Mouse (Mus musculus) ES-E14 (cell line): ENCODE measurements around the gene Ptbp1. TPM values are rescaled to one million over a fixed set of nuclear protein-coding genes. Genes with fewer than 3 reads are reported as not detected.

ENCODE experiments used
- DNase-seq: peaks from one replicate; pipeline ENCODE4 v3.0.0-alpha.2; 2013; ENCODE audit warnings: low read depth, low spot score
- H3K27ac ChIP-seq: 2 replicates; pipeline ENCODE4 v1.5.1; 2012; ENCODE audit warnings: low read depth, mild to moderate bottlenecking, low read length, moderate library complexity, mixed read lengths; ENCODE audit not compliant: poor library complexity, insufficient read depth, severe bottlenecking
- H3K36me3 ChIP-seq: 2 replicates; pipeline ENCODE4 v1.6.1; 2012; ENCODE audit warnings: mild to moderate bottlenecking, low read length, moderate library complexity, mixed read lengths; ENCODE audit not compliant: control insufficient read depth, poor library complexity, insufficient read depth, severe bottlenecking
- H3K4me1 ChIP-seq, 2 experiments: fragments of 150-350 bp in 1 of 2; sonication (generic) in 1 of 2; 2 replicates each; pipeline ENCODE4 v1.6.1; 2012; ENCODE audit warnings: low read length in 2 of 2, mild to moderate bottlenecking in 1 of 2, mixed read lengths in 1 of 2; ENCODE audit not compliant: control insufficient read depth in 2 of 2, insufficient read depth in 2 of 2, poor library complexity in 1 of 2
- H3K4me3 ChIP-seq, 2 experiments: fragments of 150-350 bp in 1 of 2; sonication (generic) in 1 of 2; 2 replicates each; pipeline ENCODE4 v1.5.1; 2012; ENCODE audit warnings: low read length in 2 of 2, low read depth in 1 of 2, mild to moderate bottlenecking in 1 of 2, mixed read lengths in 1 of 2; ENCODE audit not compliant: insufficient read depth in 1 of 2, poor library complexity in 1 of 2, severe bottlenecking in 1 of 2
- H3K9ac ChIP-seq: 2 replicates; pipeline ENCODE4 v1.6.1; 2012; ENCODE audit warnings: low read depth, mild to moderate bottlenecking, low read length, mixed read lengths; ENCODE audit not compliant: poor library complexity, insufficient read depth, severe bottlenecking
- H3K9me3 ChIP-seq: fragments of 150-350 bp; sonication (generic); 2 replicates; pipeline ENCODE4 v1.6.1; 2012; ENCODE audit warnings: low read depth, mild to moderate bottlenecking, low read length; ENCODE audit not compliant: control insufficient read depth, insufficient read depth
- CHD2 ChIP-seq: IDR thresholded peaks from 2 replicates; pipeline ENCODE4 v1.6.1; 2014; ENCODE audit warnings: mild to moderate bottlenecking, low read depth, low read length, inconsistent platforms
- HCFC1 ChIP-seq: IDR thresholded peaks from 2 replicates; pipeline ENCODE4 v1.6.1; 2012; ENCODE audit warnings: low read length, inconsistent platforms, borderline replicate concordance; ENCODE audit not compliant: insufficient read depth
- MAFK ChIP-seq: IDR thresholded peaks from 2 replicates; pipeline ENCODE4 v1.6.1; 2014; ENCODE audit warnings: mild to moderate bottlenecking, low read depth, low read length, inconsistent platforms; ENCODE audit not compliant: insufficient read depth
- ZC3H11A ChIP-seq: IDR thresholded peaks from 2 replicates; pipeline ENCODE4 v1.6.1; 2012; ENCODE audit warnings: low read depth, mild to moderate bottlenecking, inconsistent platforms, low read length, borderline replicate concordance
- ZNF384 ChIP-seq: IDR thresholded peaks from 2 replicates; pipeline ENCODE4 v1.6.1; 2012; ENCODE audit warnings: low read depth, low read length, inconsistent platforms
- in situ Hi-C, 2 experiments: fragments of 600-800 bp; cut with MboI; formaldehyde crosslinking; loops; one replicate each; pipeline ENCODE4 v1.15.1; 2025; ENCODE audit warnings: low sequenced_read_pairs in 2 of 2, inconsistent platforms in 1 of 2; ENCODE audit not compliant: unreplicated experiment in 2 of 2
- total RNA-seq: library from RNA; depleted of rRNA; stranded (reverse); fragments of 300-350 nt; gene quantifications from 2 replicates; pipeline ENCODE4 v1.2.3, GENCODE M21; 2012

Gene Ptbp1
- total RNA-seq, 1 experiment = 403 TPM

DNA sequence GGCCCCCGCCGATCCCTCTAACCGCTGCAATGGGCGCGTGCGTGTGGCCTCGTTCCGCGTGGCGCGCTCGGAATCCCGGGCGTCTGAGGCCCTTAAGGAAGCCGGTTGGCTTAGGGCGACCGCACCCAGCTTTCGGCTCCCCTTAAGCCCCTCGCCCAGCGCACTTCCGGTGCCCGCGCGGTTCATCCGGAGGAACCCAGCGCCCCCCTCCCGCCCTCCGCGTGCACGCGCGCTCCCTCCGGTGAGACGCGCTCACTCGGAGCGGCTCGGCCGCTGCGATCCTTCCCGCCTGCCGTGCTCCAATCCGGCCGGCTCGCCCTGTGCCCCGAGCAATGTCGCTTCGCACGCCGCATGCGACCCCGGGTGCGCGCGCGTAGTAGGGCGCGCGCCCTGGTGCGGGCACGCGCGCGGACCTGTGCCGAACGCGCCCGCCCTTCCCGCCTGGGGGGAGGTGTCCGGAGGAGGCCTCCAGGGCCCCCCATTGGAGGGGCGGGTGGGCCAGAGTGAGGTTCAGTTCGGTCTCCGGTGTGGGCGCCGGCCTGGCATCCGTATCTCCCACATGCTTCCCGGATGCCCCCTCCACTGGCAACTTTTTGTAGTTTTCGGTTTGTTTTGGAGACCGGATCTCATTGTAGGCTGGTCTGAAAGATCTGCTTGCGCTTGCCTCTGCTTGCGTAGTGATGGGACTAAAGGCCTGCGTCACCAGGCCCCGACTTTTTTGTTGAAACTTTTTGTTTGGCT is 744 bp downstream of the Ptbp1 start:
- in situ Hi-C loops = no loop called here
- H3K9ac ChIP-seq = peak overlapping the region; percentile 98
- peak overlapping the region; percentile 99 for H3K27ac ChIP-seq
- H3K9me3 ChIP-seq = no peaks in the 10 kb centered on the region
- H3K4me3 ChIP-seq = peak overlapping the region; percentile 94 to 95
- peaks cover 0 to 38% of the 10 kb centered on the region in 2 experiments; a peak in 3 of 4 replicates for H3K4me1 ChIP-seq
- TF ChIP-seq MAFK (no peak), CHD2 (no peak), ZNF384 (no peak), HCFC1 (peak; percentile 47; the same call in 1 of the 2 replicates), ZC3H11A (no peak)
- peaks cover 42% of the 10 kb centered on the region for H3K36me3 ChIP-seq
- DNase-seq = no peak

GRCm38 (mm10) chr10:79855558-79856184 is 1.4 kb downstream of the Ptbp1 start:
- no peak for DNase-seq
- peak overlapping the region; percentile 94 to 95 for H3K4me3 ChIP-seq
- H3K27ac ChIP-seq = peak overlapping the region; percentile 99; the same call in 1 of the 2 replicates
- no peaks in the 10 kb centered on the region for H3K9me3 ChIP-seq
- in situ Hi-C loops = no loop called here
- H3K36me3 ChIP-seq = peaks cover 49% of the 10 kb centered on the region
- H3K4me1 ChIP-seq = peaks cover 0 to 37% of the 10 kb centered on the region in 2 experiments; a peak in 3 of 4 replicates
- TF ChIP-seq ZC3H11A = no peak
- no peak for TF ChIP-seq ZNF384
- no peak; the same call in 1 of the 2 replicates for TF ChIP-seq HCFC1
- TF ChIP-seq CHD2 = no peak
- TF ChIP-seq MAFK = no peak
- H3K9ac ChIP-seq = peak overlapping the region; percentile 98

DNA sequence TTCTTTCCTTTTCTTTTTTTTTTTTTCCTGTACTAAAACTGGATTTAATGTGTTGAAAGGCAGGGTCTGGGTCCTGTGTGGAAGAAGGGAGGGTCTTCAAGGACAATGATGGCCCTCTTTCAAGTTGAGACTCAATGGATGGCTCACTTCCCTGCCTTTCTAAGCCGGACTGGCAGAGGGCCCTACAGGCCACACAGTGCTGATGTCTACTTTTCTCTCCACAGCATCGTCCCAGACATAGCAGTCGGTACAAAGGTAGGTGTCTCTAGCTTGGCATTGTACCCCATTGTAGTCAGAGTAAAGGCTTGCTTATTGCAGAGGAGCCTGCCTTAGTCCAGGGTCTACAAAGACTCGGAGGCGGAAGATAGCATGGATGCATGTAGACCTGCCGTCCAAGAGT is 2.1 kb downstream of the Ptbp1 start:
- H3K4me3 ChIP-seq = peak overlapping the region; percentile 94 to 95
- H3K4me1 ChIP-seq = peaks cover 0 to 40% of the 10 kb centered on the region in 2 experiments; a peak in 3 of 4 replicates
- H3K9ac ChIP-seq = peak overlapping the region; percentile 98; the same call in 1 of the 2 replicates
- TF ChIP-seq ZNF384 (no peak), ZC3H11A (no peak), MAFK (no peak), CHD2 (no peak), HCFC1 (no peak)
- no peak overlapping the region for H3K27ac ChIP-seq
- DNase-seq = no peak
- no peaks in the 10 kb centered on the region for H3K9me3 ChIP-seq
- in situ Hi-C loops = no loop called here
- H3K36me3 ChIP-seq = peaks cover 55% of the 10 kb centered on the region

DNA sequence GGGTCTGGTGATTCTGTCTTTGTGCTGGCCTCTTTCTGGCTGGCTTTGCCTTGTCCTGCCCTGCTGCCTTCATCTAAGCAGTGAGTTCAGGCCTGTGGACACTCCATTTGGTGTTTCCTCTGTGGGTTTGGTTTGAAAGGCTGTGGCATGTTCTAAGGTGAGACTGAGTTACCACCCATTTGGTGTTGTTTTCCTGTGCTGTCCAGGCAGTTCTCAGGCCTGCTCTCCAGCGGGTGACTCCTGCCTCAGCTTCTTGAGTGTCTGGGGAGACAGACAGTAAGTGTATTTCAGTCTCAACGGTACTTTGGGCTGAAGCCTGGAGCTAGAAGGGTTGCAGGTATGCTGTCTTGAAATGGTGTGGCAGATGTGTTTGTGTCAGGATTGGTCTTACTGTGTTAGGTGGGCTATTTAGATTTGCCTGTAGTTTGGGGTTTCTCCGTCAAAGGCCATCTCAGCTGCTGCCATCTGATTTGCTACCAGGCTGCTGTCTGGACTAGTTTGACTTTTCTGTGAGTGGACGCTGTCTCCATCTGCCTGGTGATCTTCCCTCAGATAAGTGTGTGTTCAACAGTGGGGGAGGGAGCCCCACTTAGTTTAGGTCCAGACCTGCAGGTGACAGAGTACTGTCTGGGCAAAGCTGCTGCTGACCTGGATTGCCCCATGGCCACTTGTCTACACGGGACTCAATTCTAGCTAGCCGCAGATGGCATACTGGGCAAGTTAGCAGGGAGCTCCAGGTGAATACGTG is 2.7 kb downstream of the Ptbp1 start:
- Histone ChIP-seq H3K9ac (peak overlapping the region; percentile 98; the same call in 1 of the 2 replicates), H3K4me3 (peak overlapping the region; percentile 94 to 95), H3K9me3 (no peaks in the 10 kb centered on the region), H3K36me3 (peaks cover 60% of the 10 kb centered on the region), H3K27ac (no peak overlapping the region; the same call in 1 of the 2 replicates), H3K4me1 (peaks cover 0 to 38% of the 10 kb centered on the region in 2 experiments; a peak in 1 of 4 replicates)
- TF ChIP-seq HCFC1 (no peak), ZNF384 (no peak), MAFK (no peak), CHD2 (no peak), ZC3H11A (no peak)
- in situ Hi-C loops = no loop called here
- no peak for DNase-seq
